Mouse (Mus musculus) spleen, adult 12 weeks (tissue): ENCODE data around the gene Lrig3.

ENCODE experiments used
- DNase-seq: peaks from one replicate; pipeline ENCODE4 v3.0.0; 2022; ENCODE audit warnings: low spot score

The Lrig3 gene

GRCm38 (mm10) chr10:125965968-125966480, at the start of gene Lrig3:
TSS of gene Lrig3 (plus strand) at chr10:125966168.
- no peak for DNase-seq

DNA sequence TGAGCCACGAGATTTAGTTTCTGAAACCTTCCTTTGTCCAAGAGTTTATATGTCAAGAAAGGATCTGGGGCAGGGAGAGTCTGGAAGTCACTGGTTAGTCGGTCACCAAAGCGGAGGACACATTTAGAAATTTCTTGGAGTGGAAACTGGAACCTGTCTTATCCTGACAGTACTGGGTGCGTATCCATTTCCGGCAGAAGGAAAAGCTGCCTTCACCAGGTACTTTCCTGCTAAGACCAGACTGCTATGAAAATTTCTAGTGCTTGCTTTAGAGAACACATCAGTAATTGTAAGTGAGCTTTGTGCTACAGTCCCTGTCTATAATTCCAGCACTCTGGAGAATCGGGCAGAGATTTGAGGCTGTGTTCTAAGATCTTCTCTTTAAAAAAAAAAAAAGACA, 49.2 kb upstream of the Lrig3 start:
- DNase-seq, result no peak

DNA sequence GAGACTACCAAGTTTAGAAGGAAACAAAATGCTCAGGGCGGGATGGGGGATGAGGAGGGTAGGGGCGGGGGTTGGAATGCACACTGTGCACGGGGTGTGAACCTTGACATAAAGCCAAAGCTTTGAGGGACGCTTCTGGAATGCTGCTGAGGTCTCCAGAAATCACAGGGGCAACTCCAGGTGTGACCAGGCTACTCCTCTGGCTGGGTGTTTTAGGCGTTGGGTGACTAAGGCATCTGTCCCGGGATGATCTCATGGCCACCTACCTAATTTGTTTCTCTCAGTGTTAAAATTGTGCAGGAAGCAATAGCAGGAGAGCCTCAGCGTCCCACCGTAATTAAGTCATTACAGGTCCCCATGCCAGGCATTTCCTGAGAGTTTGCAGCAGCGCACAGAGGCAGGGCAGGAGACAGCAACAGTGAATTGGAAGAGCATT, 48.5 kb upstream of the Lrig3 start:
- DNase-seq, result no peak

DNA sequence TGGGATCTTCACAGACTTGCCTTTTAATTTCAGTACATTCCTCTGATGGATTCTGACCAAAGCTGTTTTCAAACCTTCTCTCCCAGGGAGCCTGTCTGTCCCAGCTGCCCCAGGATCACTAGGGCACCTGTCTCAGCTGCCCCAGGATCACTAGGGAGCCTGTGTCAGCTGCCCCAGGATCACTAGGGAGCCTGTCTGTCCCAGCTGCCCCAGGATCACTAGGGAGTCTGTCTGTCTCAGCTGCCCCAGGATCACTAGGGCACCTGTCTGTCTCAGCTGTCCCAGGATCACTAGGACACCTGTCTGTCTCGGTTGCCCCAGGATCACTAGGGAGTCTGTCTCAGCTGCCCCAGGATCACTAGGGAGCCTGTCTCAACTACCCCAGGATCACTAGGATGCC, 47.0 kb upstream of the Lrig3 start:
- DNase-seq, result no peak

DNA sequence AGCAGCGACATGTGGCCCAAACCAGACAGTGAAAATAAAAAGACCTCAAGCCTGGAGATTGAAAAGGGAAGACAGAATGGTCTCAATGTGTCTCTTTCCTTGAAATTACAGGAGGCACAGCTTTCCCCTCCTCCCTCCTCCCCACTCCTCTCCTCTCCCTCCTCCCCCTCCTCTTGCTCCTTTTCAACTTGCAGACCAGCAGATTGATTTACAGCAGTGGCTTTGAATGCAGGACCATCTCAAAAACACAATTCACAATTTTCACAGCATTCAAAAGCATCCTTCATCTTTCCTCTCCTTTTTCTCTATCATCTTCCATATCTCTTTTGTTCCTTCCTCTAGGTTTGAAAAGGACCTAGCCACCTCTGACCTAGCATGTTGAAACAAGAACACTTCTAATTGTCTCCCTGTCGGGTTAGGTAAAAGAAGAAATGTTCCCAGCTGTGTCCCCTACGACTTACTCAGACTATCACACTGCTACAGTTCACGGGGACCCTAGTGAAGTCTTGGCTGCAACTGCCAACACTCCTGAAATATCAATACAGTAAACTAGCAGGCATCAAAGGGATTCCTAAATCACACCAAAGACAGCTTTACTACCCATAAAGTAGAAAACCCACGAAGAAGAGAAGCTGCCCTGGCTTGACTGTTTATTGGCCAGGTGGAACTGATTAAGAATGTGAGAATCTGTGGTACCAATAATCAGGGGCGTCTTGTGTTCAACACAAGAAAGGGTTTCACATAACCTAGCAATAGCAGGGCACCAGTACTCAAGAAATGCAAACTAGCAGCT, 44.1 kb upstream of the Lrig3 start:
- DNase-seq, result no peak

DNA sequence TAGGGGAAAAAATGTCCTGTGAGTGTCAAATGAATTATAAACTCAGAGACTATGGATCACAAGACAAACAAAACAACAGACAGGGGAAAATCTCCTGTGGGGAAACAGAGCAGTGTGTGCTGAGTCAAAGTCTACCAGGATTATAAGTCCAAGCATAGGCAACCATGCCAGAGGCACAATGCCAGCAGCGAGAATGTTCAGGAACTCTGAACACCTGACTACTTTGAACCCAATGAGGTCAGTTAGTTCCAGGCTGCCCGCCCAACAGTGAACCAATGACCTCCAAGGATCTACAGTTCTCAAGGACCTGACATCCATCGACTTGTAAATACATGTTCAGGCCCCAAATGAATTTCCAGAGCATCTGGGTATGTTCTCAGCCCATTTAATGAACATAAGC, 36.0 kb upstream of the Lrig3 start:
- no peak for DNase-seq

GRCm38 (mm10) chr10:125933388-125933787, 32.6 kb upstream of the Lrig3 start:
- DNase-seq, result no peak

- no peak for DNase-seq
Measured at GRCm38 (mm10) chr10:125934095-125934494, 31.9 kb upstream of the Lrig3 start.

DNA sequence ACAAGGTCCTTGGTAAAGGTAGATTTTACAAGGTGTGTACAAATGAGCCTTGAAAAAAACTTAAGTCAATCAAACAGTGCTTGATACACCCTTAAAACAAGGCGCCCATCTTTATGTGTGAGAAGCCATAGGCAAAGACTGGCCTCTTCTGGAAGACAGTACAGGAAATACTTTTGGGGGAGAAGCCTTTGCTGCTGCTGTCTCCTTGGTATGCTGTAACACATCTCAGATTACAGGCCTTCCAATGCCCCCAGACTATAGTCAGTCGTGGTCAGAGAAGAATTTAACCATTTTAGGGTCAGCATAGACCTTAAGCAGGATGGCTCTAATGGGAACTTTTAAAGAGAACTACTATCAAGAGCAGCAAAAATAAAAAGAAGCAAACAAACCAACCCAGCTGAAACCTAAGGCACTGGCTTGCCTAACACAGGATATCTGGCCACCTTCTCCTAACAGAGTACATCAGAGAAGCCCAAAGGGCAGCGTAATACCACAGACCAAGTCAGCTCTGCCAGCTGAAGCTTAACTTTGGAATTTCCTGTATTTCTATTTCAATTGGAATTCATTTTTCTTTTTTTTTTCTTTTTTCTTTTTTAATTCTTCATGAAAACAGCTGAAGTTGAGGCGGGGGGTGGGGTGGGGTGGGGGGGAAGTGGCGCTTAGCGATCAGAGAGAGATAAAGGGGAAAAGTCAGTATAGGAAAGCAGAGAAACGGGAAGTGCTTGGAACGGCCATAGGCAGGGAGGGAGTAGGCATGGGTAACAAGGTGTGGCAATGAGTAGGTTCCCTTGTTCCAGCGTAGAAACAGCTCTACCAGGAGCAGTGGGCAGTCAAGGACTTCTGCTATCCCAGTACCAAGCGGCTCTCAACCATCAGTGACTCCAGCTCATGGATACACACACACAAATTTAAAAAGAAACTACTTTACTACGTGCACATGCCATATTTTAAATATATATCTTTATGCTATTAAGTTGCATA, 28.2 kb upstream of the Lrig3 start:
- DNase-seq, result no peak

GRCm38 (mm10) chr10:125938528-125939402, 27.2 kb upstream of the Lrig3 start:
- DNase-seq, result no peak

- DNase-seq, result no peak
Measured at GRCm38 (mm10) chr10:125940316-125941059, 25.5 kb upstream of the Lrig3 start.

GRCm38 (mm10) chr10:125943098-125943497, 22.9 kb upstream of the Lrig3 start:
- no peak for DNase-seq

DNA sequence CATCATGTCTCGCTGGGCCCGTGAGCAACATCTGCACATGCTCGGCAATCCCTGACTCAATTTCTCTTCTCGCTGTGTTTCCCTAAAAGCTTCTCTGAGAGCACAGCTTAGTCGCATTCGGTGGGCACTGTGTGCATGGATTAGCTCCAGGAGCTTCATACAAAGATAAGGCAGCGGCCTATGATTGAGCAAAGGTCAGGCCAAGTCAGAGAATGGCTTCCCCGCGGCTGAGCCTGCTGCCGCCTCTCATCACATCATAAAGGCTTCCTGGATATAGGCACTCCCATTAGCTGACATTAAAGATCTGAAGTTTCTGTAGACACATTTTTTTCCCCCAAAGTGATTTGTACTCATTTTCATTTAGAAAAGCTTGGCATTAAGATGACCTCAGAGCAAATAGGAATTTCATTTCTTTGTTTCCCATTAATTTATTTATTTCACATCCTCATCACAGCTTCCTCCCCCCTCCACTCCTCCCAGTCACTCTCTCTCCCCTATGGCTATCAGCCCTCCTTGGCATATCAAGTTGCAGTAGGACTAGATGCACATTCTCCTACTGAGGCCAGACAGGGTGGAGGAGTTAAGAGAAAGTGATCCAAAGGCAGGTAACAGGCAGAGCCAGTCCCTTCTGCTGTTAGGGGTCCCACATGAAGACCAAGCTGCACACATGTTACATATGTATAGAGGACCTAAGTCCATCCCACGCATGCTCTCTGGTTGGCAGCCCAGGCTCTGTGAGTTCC, 21.0 kb upstream of the Lrig3 start:
- no peak for DNase-seq

- no peak for DNase-seq
Measured at GRCm38 (mm10) chr10:125948842-125949474, 17.0 kb upstream of the Lrig3 start.

DNA sequence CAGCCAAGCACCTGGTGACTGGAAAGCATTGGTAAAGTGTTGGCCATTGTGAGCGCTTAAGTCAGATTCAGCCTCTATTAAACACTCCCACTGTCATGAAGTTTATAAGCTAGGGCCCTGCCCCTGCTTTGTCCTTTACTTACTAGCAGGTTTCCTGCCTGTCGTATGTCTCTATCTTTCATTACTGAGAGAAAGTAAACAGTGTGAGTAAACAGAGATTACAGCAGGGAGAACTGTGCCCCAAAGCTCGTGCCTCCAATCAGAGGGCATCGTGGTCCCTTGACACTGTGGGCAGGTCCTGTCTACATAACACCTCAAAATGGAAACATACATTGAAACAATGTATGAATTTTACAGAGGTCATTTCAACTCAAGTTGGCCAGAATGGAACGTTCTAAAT, 14.3 kb upstream of the Lrig3 start:
- DNase-seq, result no peak

DNA sequence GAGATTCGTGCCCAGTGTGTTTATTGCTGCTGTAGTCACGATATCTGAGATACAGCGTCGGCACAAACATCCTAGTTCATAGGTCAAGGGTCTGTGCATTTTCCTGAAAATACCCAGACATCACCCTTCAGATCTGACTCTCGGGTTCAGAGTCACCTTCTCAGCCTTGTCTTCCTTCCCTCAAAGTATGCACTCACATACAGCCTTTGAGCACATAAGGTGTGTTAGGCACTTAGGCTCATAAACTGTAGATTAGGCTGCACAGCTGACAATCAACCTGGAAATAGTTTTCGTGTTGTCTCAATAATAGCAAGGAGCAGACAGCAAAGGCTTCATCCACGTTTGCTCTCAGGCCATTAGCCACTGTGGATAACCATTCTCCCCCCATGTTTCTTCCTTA, 11.6 kb upstream of the Lrig3 start:
- no peak for DNase-seq

DNA sequence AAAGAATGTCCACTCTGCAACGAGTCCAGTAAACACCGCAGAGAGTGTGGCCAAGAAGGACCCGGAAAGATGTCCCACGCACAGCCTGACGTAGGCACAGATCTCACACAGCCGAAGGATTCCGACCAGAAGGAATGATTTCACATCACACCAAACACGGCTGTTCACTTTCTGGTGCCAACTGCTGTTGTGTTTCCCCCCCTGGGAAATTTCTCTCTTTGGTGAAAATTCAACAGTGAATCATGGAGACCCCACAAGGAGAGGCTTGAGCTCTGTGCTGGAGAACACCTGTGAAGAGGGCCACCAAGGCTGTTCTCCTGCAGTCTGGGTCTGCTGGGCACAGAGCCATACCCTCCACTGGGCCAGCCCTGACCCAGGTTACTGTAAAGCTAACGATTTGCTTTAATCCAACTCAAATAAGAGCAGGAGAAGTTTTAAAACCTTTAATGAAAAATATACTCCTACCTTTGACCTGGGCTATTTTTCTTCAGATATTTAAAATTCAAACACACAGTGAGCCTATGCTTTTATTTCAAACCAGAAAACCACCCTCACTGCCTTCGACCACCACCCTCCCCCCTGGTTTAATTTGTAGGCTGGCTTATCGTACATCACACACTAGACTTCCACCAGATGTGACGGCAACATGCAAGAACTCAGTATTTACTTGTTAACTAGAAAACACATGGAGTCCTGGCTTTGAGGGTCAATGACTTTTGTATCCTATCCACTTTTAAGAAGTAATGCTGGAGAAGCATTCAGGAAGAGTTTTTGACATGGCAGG, 11.0 kb upstream of the Lrig3 start:
- no peak for DNase-seq

- no peak for DNase-seq
Measured at GRCm38 (mm10) chr10:125961411-125962107, 4.4 kb upstream of the Lrig3 start.
